Mouse (Mus musculus) G1E (cell line): ENCODE data around the gene Bmpr1a.

Experiments
- CTCF ChIP-seq: IDR thresholded peaks from 2 replicates; pipeline ENCODE4 v1.5.1; 2012; ENCODE audit warnings: low read depth, low read length, inconsistent platforms, mixed read lengths
- GATA1 ChIP-seq: IDR thresholded peaks from 2 replicates; pipeline ENCODE4 v1.6.1; 2012; ENCODE audit warnings: borderline replicate concordance, low read length, inconsistent platforms, mixed read lengths
- GATA2 ChIP-seq: IDR thresholded peaks from 2 replicates; pipeline ENCODE4 v1.6.1; 2012; ENCODE audit warnings: low read depth, low read length, inconsistent platforms, borderline replicate concordance
- POLR2AphosphoS5 ChIP-seq: IDR thresholded peaks from 2 replicates; pipeline ENCODE4 v1.6.1; 2012; ENCODE audit warnings: low read depth, low read length, inconsistent platforms; ENCODE audit not compliant: insufficient replicate concordance
- TAL1 ChIP-seq: conservative IDR thresholded peaks from 2 replicates; pipeline ENCODE4 v1.6.1; 2012; ENCODE audit warnings: low read depth, low read length, inconsistent platforms, mixed read lengths

- TF ChIP-seq TAL1 (no peak), CTCF (no peak), GATA2 (no peak), GATA1 (no peak), POLR2AphosphoS5 (no peak)
Measured at GRCm38 (mm10) chr14:34375941-34376340, 127.2 kb downstream of the Bmpr1a start.
